Mouse (Mus musculus) intestine, postnatal 0 days (tissue): ENCODE measurements around the gene Slc35f1. TPM values are rescaled to one million over a fixed set of nuclear protein-coding genes. Genes with fewer than 3 reads are reported as not detected.

Experiments
- ATAC-seq: fragments of 200-750 bp; cut with Nextera tagmentation; 2 replicates; pipeline ENCODE4 v1.8.0; 2017; ENCODE audit warnings: mild to moderate bottlenecking, moderate TSS enrichment, moderate library complexity
- H3K27ac ChIP-seq: fragments of 300-500 bp; sonication (generic); 2 replicates; pipeline ENCODE4 v1.5.1; 2014; ENCODE audit warnings: mild to moderate bottlenecking, low read depth, low read length, moderate library complexity
- H3K27me3 ChIP-seq: fragments of 300-500 bp; sonication (generic); replicated peaks from 2 replicates; pipeline ENCODE4 v1.6.1; 2014; ENCODE audit warnings: low read length, mixed read lengths; ENCODE audit not compliant: control insufficient read depth, insufficient read depth
- H3K36me3 ChIP-seq: fragments of 300-500 bp; sonication (generic); 2 replicates; pipeline ENCODE4 v1.6.1; 2014; ENCODE audit warnings: mild to moderate bottlenecking, moderate library complexity; ENCODE audit not compliant: control insufficient read depth, insufficient read depth
- H3K4me1 ChIP-seq: fragments of 300-500 bp; sonication (generic); replicated peaks from 2 replicates; pipeline ENCODE4 v1.6.1; 2014; ENCODE audit warnings: antibody characterized with exemption, low read length, mixed read lengths; ENCODE audit not compliant: control insufficient read depth, insufficient read depth
- H3K4me2 ChIP-seq: fragments of 300-500 bp; sonication (generic); replicated peaks from 2 replicates; pipeline ENCODE4 v1.6.1; 2014; ENCODE audit warnings: low read depth, mild to moderate bottlenecking, moderate library complexity
- H3K4me3 ChIP-seq: fragments of 300-500 bp; sonication (generic); 2 replicates; pipeline ENCODE4 v1.5.1; 2014; ENCODE audit warnings: low read depth, low read length
- H3K9ac ChIP-seq: fragments of 300-500 bp; sonication (generic); 2 replicates; pipeline ENCODE4 v1.6.1; 2014; ENCODE audit warnings: mild to moderate bottlenecking, low read depth, low read length
- H3K9me3 ChIP-seq: fragments of 300-500 bp; sonication (generic); 2 replicates; pipeline ENCODE4 v1.6.1; 2016; ENCODE audit warnings: mixed run types; ENCODE audit not compliant: control insufficient read depth
- CTCF ChIP-seq: sonication (generic); IDR thresholded peaks from 2 replicates; pipeline ENCODE4 v1.5.1; 2016; ENCODE audit warnings: low read depth, mild to moderate bottlenecking, control low read depth, antibody characterized with exemption, moderate library complexity
- whole genome bisulfite sequencing: fragments of 180-500 bp; shearing (Covaris S2); extraction: QIAGEN DNeasy Blood & Tissue Kit; methylation state at CpG from one replicate; pipeline ENCODE4 v1.1.7; 2014; 5-methylcytosine and 5-hydroxymethylcytosine counted together
- polyA plus RNA-seq: library from polyadenylated mRNA; unstranded; fragments of >200 nt; fragmentation: Nextera tagmentation; extraction: Ambion mirVana; gene quantifications from 2 replicates; pipeline ENCODE4 v1.2.1, GENCODE M21; 2015

The Slc35f1 gene
- polyA plus RNA-seq, 1 experiment from 2014 or later = 1.2 TPM

GRCm38 (mm10) chr10:52814358-52814757 lies 124.0 kb downstream of the Slc35f1 start:
- no peak overlapping the region for H3K9ac ChIP-seq
- no peak overlapping the region for H3K4me3 ChIP-seq
- no peak overlapping the region for H3K27ac ChIP-seq
- 87% methylated on average over 5 of the region's 5 CpGs for WGBS
- no peak for TF ChIP-seq CTCF
- no peaks in the 10 kb centered on the region for H3K27me3 ChIP-seq
- no peaks in the 10 kb centered on the region for H3K4me1 ChIP-seq
- no peak overlapping the region for H3K4me2 ChIP-seq
- H3K36me3 ChIP-seq = no peaks in the 10 kb centered on the region
- ATAC-seq = no peak
- H3K9me3 ChIP-seq = no peaks in the 10 kb centered on the region

- TF ChIP-seq CTCF = no peak
- no peaks in the 10 kb centered on the region for H3K4me1 ChIP-seq
- WGBS = 89% methylated on average over 1 of the region's 1 CpGs
These were observed 129.3 kb downstream of the Slc35f1 start for GRCm38 (mm10) chr10:52819661-52820060.

GRCm38 (mm10) chr10:52822909-52823308 lies 132.6 kb downstream of the Slc35f1 start:
- Histone ChIP-seq H3K4me2 (no peak overlapping the region), H3K4me1 (no peaks in the 10 kb centered on the region), H3K9me3 (no peaks in the 10 kb centered on the region), H3K4me3 (no peak overlapping the region), H3K9ac (no peak overlapping the region), H3K27me3 (no peaks in the 10 kb centered on the region), H3K27ac (no peak overlapping the region), H3K36me3 (no peaks in the 10 kb centered on the region)
- WGBS = 78% methylated on average over 2 of the region's 2 CpGs
- ATAC-seq = no peak
- no peak for TF ChIP-seq CTCF

More at GRCm38 (mm10) chr10:52819661-52820060, 129.3 kb downstream of the Slc35f1 start:
- Histone ChIP-seq H3K9ac (no peak overlapping the region), H3K36me3 (no peaks in the 10 kb centered on the region), H3K4me2 (no peak overlapping the region), H3K27ac (no peak overlapping the region), H3K4me3 (no peak overlapping the region), H3K9me3 (no peaks in the 10 kb centered on the region), H3K27me3 (no peaks in the 10 kb centered on the region)
- no peak for ATAC-seq

- Histone ChIP-seq H3K4me2 (no peak overlapping the region), H3K9me3 (no peaks in the 10 kb centered on the region), H3K36me3 (no peaks in the 10 kb centered on the region), H3K9ac (no peak overlapping the region), H3K27me3 (no peaks in the 10 kb centered on the region), H3K4me1 (no peaks in the 10 kb centered on the region), H3K4me3 (no peak overlapping the region), H3K27ac (no peak overlapping the region)
- WGBS = 80% methylated on average over 4 of the region's 4 CpGs
- no peak for ATAC-seq
- no peak for TF ChIP-seq CTCF
These were observed 135.4 kb downstream of the Slc35f1 start for GRCm38 (mm10) chr10:52825746-52826145.

- Histone ChIP-seq H3K4me1 (no peaks in the 10 kb centered on the region), H3K36me3 (no peaks in the 10 kb centered on the region), H3K4me2 (no peak overlapping the region), H3K9ac (no peak overlapping the region), H3K27ac (no peak overlapping the region), H3K9me3 (no peaks in the 10 kb centered on the region), H3K4me3 (no peak overlapping the region), H3K27me3 (no peaks in the 10 kb centered on the region)
- ATAC-seq = no peak
- 77% methylated on average over 2 of the region's 2 CpGs for WGBS
- no peak for TF ChIP-seq CTCF
These were observed 150.5 kb downstream of the Slc35f1 start for GRCm38 (mm10) chr10:52840819-52841218.

GRCm38 (mm10) chr10:52851994-52852393 lies 161.7 kb downstream of the Slc35f1 start:
- H3K9ac ChIP-seq = no peak overlapping the region
- no peak overlapping the region for H3K4me2 ChIP-seq
- H3K27me3 ChIP-seq = no peaks in the 10 kb centered on the region
- no peak for TF ChIP-seq CTCF
- H3K36me3 ChIP-seq = no peaks in the 10 kb centered on the region
- no peak overlapping the region for H3K27ac ChIP-seq
- H3K4me1 ChIP-seq = no peaks in the 10 kb centered on the region
- no peak for ATAC-seq
- H3K4me3 ChIP-seq = no peak overlapping the region
- no peaks in the 10 kb centered on the region for H3K9me3 ChIP-seq

- Histone ChIP-seq H3K4me1 (no peaks in the 10 kb centered on the region), H3K36me3 (no peaks in the 10 kb centered on the region), H3K4me3 (no peak overlapping the region), H3K27me3 (no peaks in the 10 kb centered on the region), H3K4me2 (no peak overlapping the region), H3K9me3 (no peaks in the 10 kb centered on the region), H3K9ac (no peak overlapping the region), H3K27ac (no peak overlapping the region)
- TF ChIP-seq CTCF = no peak
- ATAC-seq = no peak
- WGBS = 67% methylated on average over 2 of the region's 2 CpGs
These were observed 170.5 kb downstream of the Slc35f1 start for GRCm38 (mm10) chr10:52860851-52861250.
